Mouse (Mus musculus): ENCODE data around the gene She.

She gene

DNA sequence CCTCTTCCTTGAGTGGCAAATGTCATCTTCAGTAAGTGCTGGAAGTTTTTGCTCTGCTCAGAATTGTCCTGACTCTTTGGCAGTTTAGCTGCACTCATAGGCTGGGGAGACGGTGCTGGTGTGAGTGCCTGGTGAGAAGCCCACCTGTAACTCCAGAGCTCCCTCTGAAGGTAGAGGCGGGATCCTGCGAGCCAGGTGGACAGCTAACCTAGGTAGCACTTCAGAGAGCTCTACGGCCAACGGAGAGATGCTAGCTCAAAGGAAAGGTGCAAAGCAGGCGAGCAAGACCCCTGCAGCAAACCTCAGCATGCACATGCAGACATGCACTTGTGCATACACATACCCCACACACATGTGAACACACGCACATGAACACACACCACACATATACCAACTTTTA, 17.1 kb upstream of the She start:
- DNase-seq (ENCODE audit: low read depth in 1 of 2, low spot score in 2 of 2): no peak

DNA sequence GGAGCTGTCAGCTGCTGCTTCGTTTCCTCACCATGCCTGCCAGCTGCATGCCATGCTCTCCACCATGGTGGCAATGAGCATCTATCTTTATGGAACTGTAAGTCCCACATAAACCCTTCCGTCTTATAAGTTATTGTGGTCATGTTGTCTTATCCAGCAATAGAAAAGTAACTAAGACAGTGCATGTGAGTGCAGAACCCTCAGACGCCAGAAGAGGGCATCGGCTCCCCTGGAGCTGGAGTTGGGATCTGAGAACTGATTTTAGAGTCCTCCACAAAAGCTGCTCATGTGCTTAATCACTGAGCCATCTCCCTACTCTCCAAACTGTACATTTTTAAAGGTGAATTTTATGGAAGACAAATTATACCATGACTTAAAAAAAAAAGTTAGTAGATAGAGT, 14.1 kb upstream of the She start:
- peak in 1 of 2 experiments; percentile 40 for DNase-seq (ENCODE audit: low read depth in 1 of 2, low spot score in 2 of 2)

DNA sequence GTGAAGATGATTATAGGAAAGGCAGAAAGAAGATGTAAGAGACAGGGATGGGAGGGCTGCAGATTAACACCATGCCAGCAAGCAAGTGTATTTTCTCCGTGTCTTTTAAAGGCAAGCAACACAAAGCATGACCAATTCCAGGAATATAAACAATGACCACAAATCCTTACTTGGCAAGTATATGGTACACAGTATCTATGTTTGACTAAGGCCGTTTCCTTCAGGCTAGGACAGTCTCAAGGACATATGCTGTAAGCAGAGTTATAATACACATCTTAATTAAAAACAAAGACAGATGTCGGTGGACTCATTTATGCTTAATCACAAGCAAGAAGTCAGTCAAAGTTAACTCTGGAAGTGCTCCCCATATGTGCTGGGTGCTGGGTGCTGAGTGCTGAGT, 12.6 kb upstream of the She start:
- DNase-seq (ENCODE audit: low read depth in 1 of 2, low spot score in 2 of 2): no peak

DNA sequence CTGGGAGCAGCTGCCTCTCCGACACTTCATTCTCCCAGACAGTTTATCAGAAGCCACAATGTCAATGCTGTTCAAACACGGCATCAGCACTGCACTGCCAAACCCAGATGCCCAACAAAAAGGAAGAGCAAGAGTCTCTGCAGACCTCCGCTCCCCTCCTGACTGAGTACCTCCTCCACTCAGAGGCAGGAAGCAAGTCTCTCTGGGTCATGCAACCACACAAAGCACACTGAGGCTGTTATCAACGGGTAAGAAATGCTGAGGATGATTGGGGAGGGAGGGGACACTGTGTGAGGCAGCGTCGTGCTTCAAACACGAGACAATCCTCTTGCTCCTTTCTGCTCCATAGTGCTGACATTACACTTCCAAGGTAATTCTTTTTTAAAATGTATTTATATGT, 11.3 kb upstream of the She start:
- DNase-seq (ENCODE audit: low read depth in 1 of 2, low spot score in 2 of 2): no peak

DNA sequence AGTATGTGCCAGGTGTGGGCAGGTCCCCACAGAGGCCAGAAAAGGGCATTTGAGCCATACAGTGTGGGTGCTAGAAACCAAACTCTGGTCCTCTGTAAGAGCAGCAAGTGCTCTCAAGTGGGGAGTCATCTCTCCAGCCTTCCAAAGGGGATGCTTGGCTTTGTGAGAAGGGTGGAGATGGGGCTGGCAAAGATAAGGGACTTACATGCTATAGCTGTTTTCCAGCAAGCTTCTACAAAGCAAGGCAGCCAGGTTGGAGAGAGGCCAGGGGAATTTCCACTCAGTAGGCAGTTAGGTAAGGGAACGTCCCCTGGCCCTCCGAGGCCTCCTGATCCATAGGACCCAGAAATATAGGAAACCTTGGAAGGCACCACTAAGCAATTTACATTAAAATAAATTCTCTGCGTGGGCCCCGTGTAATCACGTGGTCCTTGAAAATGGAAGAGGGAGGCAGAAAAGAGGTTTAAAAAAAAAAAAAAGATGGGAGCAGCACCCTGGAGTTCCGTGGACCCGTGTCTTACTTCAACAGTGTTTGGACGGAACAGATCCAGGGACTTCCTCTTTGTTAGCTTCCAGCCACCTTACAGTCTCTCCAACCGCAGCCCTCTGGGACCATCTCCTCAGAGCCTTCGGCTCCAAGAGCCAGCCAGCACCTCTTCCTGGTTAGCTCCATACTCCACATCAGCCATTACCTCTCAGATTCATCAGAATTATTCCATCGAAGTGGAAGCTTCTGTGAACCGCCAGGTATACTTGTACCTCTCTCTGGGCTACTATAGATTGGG, 10.7 kb upstream of the She start:
- no peak for DNase-seq (ENCODE audit: low read depth in 1 of 2, low spot score in 2 of 2)

DNA sequence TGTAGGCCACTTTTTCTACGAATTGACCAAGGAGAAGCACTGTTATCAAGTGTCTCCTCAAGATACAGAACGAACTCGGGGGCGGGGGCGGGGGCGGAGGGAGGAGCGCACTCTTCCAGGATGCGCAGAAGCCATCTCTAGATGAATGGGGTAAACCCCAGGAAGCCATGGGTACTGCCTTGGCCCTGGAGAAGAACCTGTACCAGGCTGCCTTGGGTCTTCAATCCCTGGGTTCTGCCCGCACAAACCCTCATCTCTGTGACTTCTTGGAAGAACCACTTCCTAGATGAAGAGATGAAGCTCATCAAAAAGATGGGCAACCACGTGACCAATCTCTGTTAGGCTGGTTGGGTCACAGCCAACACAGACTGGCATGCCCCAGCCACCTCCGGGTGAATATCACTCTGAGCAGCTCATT, 10.1 kb upstream of the She start:
- DNase-seq (ENCODE audit: low read depth in 1 of 2, low spot score in 2 of 2): no peak

DNA sequence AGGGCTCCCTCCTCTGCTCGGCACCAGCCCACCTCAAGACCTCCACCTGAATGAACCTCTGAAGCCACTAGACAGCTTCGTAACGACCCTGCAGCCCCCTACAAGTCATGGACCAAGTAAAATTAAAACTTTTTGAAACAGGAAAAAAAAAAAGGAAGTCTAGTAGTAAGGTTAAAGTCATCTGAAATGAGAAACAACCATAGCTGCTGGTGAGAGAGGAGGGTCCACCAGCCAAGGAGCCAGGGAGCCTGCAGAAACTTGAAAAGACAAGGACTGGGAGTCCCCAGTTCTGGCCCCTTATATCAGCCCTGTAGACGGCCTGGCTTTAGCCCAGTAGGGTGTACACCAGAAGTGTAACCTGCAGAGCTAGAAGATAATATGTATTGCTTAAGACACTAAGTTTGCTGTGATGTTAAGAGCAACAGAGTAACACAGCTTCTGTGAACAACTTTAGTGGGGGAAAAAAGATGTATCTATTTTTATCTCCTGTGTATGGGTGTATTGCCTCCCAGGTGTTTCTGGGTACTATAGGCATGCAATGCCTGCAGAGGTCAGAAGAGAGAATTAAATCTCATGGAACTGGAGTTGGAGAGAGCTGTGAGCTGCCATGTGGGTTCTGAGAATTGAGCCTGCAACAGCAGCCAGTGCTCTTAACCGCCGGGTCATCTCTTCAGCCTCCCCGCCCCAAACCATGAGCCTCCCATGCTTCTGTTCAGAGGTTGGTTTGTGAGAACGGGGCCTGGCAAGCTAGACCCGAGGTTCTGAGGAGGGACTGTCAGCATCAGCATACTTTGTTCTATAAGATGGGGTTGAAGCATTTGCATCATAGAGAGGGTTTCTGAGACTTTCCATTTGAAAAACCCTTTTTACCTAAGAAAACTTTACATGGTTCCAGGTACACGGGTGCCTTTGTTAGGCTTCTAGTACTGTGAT, 9.4 kb upstream of the She start:
- DNase-seq (ENCODE audit: low read depth in 1 of 2, low spot score in 2 of 2): no peak

DNA sequence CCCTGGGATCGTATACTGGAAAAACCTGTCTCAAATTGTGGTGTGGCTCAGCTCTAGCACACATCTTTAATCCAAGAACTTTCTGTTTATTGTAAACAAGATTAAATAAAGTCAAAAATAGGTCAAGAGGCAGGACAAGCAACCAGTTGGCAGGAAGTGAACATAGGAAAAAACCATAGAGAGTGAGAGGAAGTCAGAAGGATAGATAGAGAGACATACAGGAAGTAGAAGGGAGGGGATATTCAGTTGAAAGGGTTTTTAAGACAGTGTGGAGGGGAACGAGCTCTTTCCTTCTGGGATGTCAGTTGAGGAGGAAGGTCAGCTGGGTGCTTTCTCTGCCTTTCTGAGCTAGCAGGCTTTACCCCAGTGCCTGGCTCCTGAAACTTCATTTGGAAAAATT, 7.6 kb upstream of the She start:
- DNase-seq (ENCODE audit: low read depth in 1 of 2, low spot score in 2 of 2): no peak

DNA sequence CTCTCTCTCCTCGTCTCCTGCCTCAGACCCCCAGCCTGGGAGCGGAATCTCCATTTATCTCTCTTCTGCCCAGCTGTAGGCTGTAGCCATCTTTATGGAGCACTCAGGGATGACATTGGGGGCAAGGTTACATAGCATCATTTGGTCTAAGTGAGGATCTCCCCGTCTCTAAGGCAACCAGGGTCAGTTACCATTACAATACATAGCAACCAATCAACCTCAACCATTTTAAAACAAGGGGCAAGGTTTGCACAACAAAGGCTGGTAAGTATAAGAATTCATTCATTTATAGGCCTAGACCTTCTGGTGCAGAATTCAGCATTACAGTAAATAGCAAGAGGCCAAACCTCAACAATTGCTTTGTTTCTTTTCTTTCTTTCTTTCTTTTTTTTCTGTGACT, 4.9 kb upstream of the She start:
- DNase-seq (ENCODE audit: low read depth in 1 of 2, low spot score in 2 of 2): no peak

DNA sequence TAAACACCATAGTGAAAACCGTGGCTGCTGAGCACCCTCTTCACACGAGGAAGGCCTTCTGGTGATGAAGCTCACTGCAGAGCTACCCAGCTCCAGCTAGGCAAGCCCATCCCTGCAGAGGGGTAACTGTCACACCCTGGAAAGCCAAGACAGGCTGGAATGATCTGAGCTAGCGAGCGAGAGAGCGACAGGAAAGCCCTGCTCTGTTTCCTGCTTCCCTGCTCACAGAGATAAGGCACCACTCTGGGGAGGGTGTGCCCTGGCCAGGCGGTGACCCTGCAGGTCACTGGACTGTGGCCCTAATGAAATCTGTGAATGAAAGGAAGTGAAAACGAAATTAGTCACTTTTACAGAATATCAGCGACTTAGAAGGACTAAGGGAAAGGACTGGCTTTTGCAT, 4.2 kb downstream of the She start:
- DNase-seq (ENCODE audit: low read depth in 1 of 2, low spot score in 2 of 2): no peak

DNA sequence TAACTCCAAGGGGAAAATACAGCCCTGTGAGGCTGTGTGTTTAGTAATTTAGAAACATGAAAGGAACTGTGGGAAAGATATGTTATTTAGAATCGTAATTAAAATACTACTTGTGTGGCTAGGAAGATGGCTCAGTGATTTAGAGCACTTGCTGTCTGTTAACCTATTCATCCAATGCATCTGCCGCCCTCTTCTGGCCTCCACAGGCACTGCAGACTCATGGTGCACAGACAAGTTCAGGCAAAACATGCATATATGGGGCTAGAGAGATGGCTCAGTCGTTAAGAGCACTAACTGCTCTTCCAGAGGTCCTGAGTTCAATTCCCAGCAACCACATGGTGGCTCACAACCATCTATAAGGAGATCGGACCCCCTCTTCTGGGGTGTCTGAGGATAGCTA, 11.1 kb downstream of the She start:
- DNase-seq (ENCODE audit: low read depth in 1 of 2, low spot score in 2 of 2): peak in 1 of 2 experiments; percentile 38

DNA sequence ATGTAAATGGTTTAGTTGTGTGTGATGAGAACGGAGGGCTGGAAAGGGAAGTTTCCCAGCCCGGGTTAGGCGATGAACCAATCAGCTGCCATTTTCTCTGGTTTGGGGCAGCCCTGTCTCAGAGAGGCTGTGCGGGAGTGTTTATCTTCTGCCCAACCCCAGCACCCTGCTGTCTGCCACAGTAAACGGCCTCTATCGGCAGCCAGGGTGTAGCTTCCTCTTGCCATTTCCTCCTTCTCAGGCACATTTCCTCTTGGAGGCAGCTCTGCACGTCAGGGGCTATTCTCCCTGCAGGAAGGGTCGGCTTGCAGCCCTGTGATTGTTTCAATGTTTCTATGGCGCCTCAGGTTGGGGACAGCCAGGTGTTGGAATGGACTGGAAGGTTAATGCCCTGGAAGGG, 12.0 kb downstream of the She start:
- DNase-seq (ENCODE audit: low read depth in 1 of 2, low spot score in 2 of 2): peak; percentile 47 to 60

DNA sequence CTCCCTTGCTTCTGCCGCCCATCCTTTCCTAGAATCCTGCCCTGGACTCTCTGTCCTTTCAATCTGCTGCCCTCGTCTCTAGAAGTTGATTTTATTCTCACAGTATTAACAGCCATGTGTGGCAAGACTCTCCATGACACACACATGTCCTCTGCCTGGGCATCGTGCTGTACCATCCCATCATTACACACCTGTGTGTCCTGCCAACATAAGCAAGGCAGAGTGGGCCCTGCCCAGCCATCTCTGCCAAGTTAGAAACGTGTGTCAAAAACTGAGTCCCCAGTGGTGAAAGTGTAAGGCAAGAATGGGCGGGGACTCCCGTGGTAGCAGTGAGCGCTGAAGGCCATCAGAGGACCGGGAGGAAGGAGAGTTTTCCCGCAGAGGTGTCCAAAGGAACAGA, 14.6 kb downstream of the She start:
- no peak for DNase-seq (ENCODE audit: low read depth in 1 of 2, low spot score in 2 of 2)

DNA sequence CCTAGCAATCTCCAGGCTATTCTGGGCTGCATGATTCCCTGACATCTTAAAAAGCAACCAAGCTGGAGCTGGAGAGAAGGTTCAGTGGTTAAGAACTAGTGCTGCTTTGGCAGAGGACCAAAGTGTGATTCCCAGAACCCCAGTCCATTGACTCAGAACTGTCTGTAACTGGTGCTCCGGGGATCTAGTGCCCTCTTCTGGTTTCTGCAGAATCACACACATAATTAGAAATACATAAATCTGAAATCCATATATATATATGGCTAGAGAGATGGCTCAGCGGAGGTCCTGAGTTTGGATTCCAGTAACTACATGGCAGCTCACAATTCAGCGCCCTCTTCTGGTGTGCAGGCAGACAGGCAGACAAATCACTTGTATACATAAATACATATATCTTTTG, 16.0 kb downstream of the She start:
- no peak for DNase-seq (ENCODE audit: low read depth in 1 of 2, low spot score in 2 of 2)

DNA sequence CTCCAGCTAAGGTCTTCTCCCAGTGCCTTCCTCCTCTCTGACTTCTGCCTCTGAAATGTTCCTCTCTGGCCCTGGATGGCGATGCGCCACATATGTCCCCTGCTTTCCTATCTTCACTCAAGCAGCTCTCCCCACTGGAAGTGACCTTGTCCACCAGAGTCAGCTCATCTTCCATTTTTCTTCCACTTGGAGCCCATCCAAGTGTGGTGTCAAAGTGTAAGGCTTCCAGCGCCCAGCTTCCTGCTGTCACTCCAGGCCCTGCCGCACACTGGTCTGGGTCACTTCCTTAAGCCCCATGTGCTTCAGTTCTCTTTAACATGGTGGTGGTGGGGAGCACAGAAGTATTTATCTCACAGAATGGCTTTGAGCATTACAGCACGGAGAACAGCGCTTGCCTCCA, 16.4 kb downstream of the She start:
- no peak for DNase-seq (ENCODE audit: low read depth in 1 of 2, low spot score in 2 of 2)

DNA sequence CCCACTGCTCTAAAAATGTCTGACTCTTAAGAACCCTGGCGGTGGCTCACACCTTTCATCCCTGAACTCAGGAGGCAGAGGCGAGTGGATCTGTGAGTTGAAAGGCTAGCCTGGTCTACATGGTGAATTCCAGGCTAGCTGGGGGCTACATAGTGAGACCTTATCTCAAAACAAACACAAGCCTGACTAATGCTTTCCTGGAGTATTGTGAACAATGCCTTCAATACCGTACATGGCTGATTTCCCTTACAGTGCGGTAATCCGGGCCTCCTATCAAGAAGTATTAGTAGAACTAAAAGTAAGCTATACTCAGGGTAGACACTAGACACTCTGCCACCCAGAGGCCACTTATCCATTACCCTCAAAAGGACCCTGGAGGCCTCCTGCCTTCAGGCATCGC, 16.9 kb downstream of the She start:
- no peak for DNase-seq (ENCODE audit: low read depth in 1 of 2, low spot score in 2 of 2)

DNA sequence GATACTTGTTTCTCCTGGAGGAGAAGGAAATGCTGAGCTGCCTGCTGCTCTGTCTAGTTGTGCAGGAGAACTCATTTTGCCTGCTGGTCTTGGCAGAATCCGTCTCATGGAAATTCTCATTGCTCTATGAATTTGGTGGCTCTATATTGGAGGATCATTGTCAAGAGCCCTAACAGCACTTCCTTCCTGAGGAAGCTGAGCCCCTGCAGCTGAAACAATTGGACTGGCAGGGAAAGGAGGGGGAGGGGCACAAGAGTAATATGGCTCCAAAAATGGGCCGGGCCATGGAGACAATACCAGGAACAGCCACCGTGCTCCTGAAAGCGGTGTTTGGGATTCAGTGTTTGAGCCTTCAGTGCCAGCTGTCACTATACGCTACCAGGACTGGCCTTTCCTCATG, 22.6 kb downstream of the She start:
- DNase-seq (ENCODE audit: low read depth in 1 of 2, low spot score in 2 of 2): no peak

DNA sequence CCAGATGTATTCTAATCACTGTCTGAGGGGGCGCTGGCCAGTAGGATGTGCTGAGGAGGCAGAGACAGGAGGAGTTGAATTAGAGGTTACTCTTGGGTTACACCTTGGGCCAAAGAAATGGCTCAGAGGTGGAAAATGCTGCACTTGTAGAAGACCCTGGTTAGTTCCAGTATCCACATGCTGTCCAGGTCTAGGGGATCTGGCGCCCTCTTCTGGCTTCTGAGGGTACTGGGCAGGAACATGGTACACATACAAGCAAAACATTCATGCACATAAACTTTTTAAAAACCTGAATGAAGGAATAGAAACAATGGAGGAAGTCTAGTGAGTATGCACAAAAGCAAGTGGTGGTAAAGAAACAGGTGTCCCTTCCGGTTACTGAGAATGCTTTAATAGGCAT, 26.2 kb downstream of the She start:
- no peak for DNase-seq (ENCODE audit: low read depth in 1 of 2, low spot score in 2 of 2)

DNA sequence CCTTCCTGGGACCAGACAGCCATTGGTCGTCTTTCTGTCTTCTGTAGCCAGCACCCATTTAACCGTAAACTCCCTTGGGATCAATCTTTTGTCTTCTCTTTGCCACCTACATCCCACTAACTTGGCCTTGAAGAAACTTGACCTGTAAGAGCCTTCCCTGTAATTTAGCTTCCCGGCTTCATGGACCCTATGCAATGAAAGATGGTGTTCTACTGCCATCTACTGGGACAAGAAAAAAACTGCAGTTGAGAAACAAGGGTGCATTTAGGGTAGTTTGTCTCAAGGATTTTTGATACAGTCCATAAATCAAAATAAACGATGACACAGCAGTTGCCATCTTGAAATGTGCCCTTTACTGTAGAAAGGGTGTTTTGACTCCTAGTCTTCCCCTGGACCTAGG, 27.0 kb downstream of the She start:
- DNase-seq (ENCODE audit: low read depth in 1 of 2, low spot score in 2 of 2): no peak

DNA sequence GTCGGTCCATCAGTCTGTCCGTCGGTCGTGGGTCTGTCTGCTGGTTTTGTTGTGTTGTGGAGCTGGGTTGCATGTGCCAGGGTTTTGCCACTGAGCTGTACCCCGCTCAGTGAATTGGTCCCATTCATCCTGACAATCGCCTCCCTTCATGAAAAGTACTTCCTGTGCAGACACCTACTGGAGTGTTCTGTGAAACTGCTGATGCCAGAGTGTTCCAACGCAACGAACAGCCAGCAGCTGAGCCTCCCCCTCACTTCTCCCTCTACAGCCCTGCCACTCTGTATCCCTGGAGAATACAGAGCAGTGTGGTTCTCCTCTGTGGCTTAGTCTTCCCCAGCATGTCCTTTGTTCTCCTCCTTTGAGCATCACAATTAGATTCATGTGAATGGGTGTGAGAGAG, 27.7 kb downstream of the She start:
- no peak for DNase-seq (ENCODE audit: low read depth in 1 of 2, low spot score in 2 of 2)

DNA sequence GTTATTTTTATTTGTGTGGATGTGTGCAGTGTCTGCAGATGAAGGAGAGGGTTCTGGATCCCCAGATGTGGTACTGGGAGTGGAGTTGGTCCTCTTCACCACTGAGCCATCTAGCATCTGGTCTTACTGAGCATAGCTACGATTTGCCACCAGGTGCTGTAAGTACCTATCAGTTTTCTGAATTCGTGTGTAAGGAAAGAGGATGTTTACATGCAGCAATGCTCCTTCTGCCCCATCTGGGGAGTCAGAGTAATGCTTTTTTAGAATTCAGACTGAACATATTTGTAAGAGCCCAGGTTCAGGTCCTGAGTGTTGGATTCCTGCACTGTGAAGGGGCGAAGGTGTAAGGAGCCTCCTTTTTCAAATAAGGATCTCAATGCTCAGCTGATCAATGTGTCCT, 28.8 kb downstream of the She start:
- DNase-seq (ENCODE audit: low read depth in 1 of 2, low spot score in 2 of 2): no peak

DNA sequence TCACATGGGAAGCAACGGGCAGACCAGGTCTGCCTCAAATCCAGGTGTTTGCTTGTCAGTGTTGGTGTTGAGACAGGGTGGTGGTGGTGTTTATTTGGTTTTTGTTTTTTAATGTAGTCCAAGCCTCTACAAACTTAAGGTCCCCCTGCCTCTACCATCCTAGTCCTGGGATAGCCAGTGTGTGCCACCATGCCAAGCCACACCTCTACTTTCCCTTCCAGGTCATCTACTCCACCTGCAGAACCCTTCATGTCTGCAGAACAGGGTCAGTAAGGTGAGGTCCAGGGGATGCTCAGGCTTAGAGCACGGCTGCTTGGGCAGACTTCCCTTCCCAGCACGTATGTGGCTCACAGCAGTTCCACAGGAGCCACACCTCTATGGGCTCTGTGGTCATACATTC, 29.2 kb downstream of the She start:
- no peak for DNase-seq (ENCODE audit: low read depth in 1 of 2, low spot score in 2 of 2)

DNA sequence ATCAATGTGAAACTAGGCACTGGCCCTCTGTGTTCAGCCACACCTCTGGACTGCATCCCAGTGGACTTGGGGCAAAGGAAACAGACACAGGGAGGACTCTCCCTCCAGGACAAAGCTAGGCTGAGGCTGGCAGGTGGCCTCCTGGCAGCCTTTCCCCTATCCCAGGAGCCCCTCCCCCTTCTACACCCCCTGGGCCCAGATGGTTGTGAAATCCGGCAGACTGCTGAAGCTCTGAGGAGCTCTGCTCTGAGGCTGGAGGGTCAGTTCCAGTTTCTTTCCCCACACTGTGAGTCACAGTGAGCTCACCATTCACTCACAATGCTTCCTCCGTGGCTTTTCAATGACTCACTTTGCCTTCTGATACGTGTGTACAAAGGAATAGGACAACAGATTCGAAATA, 29.9 kb downstream of the She start:
- DNase-seq (ENCODE audit: low read depth in 1 of 2, low spot score in 2 of 2): peak; percentile 64 to 66

All from monocyte, adult 2 months (primary cell).